Mouse (Mus musculus): ENCODE measurements at regions not wholly inside any gene's neighbourhood (a gene's known extent, or its start where the extent isn't known, plus 50 kb on each side); places are given as distances from the start of the nearest gene placed in this dataset.

DNA sequence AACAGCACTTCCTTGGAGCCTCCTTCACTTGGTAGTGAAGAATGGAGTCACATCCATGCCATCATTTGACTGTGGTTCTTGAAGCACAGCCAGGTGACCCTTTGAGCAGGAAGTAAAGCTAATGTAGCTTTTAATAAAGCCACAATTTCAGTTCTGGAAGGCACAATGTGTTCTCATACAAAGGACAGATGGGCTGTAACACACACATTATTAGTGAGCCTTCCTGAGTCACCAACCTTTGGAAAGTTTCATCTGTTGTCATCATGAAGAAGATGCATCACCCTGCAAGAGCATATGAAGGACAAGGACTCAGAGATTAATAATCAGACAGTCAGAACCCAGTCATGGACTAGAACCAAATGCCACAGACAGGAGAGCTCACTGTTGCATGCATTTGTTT, 221.6 kb downstream of the Spry2 start:
- no peak for TF ChIP-seq CTCF (conservative IDR thresholded peaks at IDR 0.05; ENCODE audit: low read length)
- TF ChIP-seq POU5F1 (IDR thresholded peaks at IDR 0.05; ENCODE audit: borderline replicate concordance, low read length): no peak
